Mouse (Mus musculus) limb, embryonic 14.5 days (tissue): ENCODE measurements around the gene Ptprn2. TPM values are rescaled to one million over a fixed set of nuclear protein-coding genes. Genes with fewer than 3 reads are reported as not detected.

Experiments used
- ATAC-seq: fragments of 200-750 bp; cut with Nextera tagmentation; 2 replicates; pipeline ENCODE4 v1.8.0; 2017; ENCODE audit warnings: low read depth, moderate number of reproducible peaks, moderate TSS enrichment; ENCODE audit not compliant: low FRiP score
- DNase-seq: peaks from one replicate; pipeline ENCODE4 v3.0.0-alpha.2; 2015; ENCODE audit warnings: low spot score
- H3K27ac ChIP-seq: fragments of 300-500 bp; sonication (generic); replicated peaks from 2 replicates; pipeline ENCODE4 v1.5.1; 2014; ENCODE audit warnings: low read depth, mild to moderate bottlenecking, low read length, moderate library complexity, mixed read lengths
- H3K27me3 ChIP-seq: fragments of 300-500 bp; sonication (generic); 2 replicates; pipeline ENCODE4 v1.6.1; 2014; ENCODE audit warnings: low read length, mixed read lengths; ENCODE audit not compliant: control insufficient read depth, insufficient read depth
- H3K36me3 ChIP-seq: fragments of 300-500 bp; sonication (generic); 2 replicates; pipeline ENCODE4 v1.6.1; 2014; ENCODE audit warnings: mild to moderate bottlenecking, low read length, moderate library complexity, mixed read lengths; ENCODE audit not compliant: control insufficient read depth, insufficient read depth
- H3K4me1 ChIP-seq: fragments of 300-500 bp; sonication (generic); 2 replicates; pipeline ENCODE4 v1.6.1; 2014; ENCODE audit warnings: antibody characterized with exemption, low read length, mixed read lengths; ENCODE audit not compliant: control insufficient read depth, insufficient read depth
- H3K4me2 ChIP-seq: fragments of 300-500 bp; sonication (generic); replicated peaks from 2 replicates; pipeline ENCODE4 v1.6.1; 2014; ENCODE audit warnings: low read depth, mild to moderate bottlenecking, low read length, moderate library complexity; ENCODE audit not compliant: severe bottlenecking
- H3K4me3 ChIP-seq: fragments of 300-500 bp; sonication (generic); replicated peaks from 2 replicates; pipeline ENCODE4 v1.5.1; 2014; ENCODE audit warnings: low read length
- H3K9ac ChIP-seq: fragments of 300-500 bp; sonication (generic); 2 replicates; pipeline ENCODE4 v1.6.1; 2014; ENCODE audit warnings: mild to moderate bottlenecking, low read depth, low read length, moderate library complexity; ENCODE audit not compliant: severe bottlenecking
- H3K9me3 ChIP-seq: fragments of 300-500 bp; sonication (generic); 2 replicates; pipeline ENCODE4 v1.6.1; 2016; ENCODE audit warnings: low read length; ENCODE audit not compliant: control insufficient read depth
- POLR2A ChIP-seq: fragments of 200-500 bp; IDR thresholded peaks from 2 replicates; pipeline ENCODE4 v1.8.0; 2012; ENCODE audit warnings: inconsistent platforms, mild to moderate bottlenecking, moderate library complexity, borderline replicate concordance; ENCODE audit not compliant: insufficient read depth, insufficient read length; ENCODE audit errors: extremely low read depth
- WGBS: fragments of 180-500 bp; shearing (Covaris S2); extraction: QIAGEN DNeasy Blood & Tissue Kit; methylation state at CpG from one replicate; pipeline ENCODE4 v1.1.7; 2014; 5-methylcytosine and 5-hydroxymethylcytosine counted together
- polyA plus RNA-seq, 2 experiments: library from polyadenylated mRNA; depleted of rRNA in 1 of 2; stranded (reverse) in 1 of 2; unstranded in 1 of 2; fragments of >200 nt; fragmentation: Nextera tagmentation in 1 of 2; extraction: Ambion mirVana in 1 of 2; gene quantifications; 2 replicates each; pipeline versions ENCODE4 v1.2.1 to v1.2.3; 2012 to 2014

Ptprn2 gene
- polyA plus RNA-seq, 2 experiments, result 0.08 to 0.65 TPM

GRCm38 (mm10) chr12:116919691-116920526 is 434.4 kb downstream of the Ptprn2 start:
- Histone ChIP-seq H3K36me3 (no peaks in the 10 kb centered on the region), H3K27ac (no peak overlapping the region), H3K4me2 (no peak overlapping the region), H3K9me3 (no peaks in the 10 kb centered on the region), H3K27me3 (no peaks in the 10 kb centered on the region), H3K4me1 (no peaks in the 10 kb centered on the region), H3K9ac (no peak overlapping the region), H3K4me3 (no peak overlapping the region)
- 78% methylated on average over 22 of the region's 22 CpGs for WGBS
- no peak for ATAC-seq
- no peak for TF ChIP-seq POLR2A
- no peak for DNase-seq

- Histone ChIP-seq H3K9me3 (no peaks in the 10 kb centered on the region), H3K4me3 (no peak overlapping the region), H3K27me3 (no peaks in the 10 kb centered on the region), H3K4me2 (no peak overlapping the region), H3K9ac (no peak overlapping the region), H3K4me1 (no peaks in the 10 kb centered on the region), H3K36me3 (no peaks in the 10 kb centered on the region), H3K27ac (no peak overlapping the region)
- DNase-seq (no peak), ATAC-seq (no peak)
- 73% methylated on average over 5 of the region's 5 CpGs for WGBS
- TF ChIP-seq POLR2A, result no peak
These were observed 441.6 kb downstream of the Ptprn2 start for GRCm38 (mm10) chr12:116927115-116927514.

GRCm38 (mm10) chr12:116927516-116927915 is 442.0 kb downstream of the Ptprn2 start:
- Histone ChIP-seq H3K9me3 (no peaks in the 10 kb centered on the region), H3K27me3 (no peaks in the 10 kb centered on the region), H3K4me2 (no peak overlapping the region), H3K4me3 (no peak overlapping the region), H3K27ac (no peak overlapping the region), H3K36me3 (no peaks in the 10 kb centered on the region), H3K9ac (no peak overlapping the region), H3K4me1 (no peaks in the 10 kb centered on the region)
- TF ChIP-seq POLR2A, result no peak
- no peak for DNase-seq
- 76% methylated on average over 1 of the region's 1 CpGs for WGBS
- ATAC-seq, result no peak

GRCm38 (mm10) chr12:116938158-116938854 is 452.8 kb downstream of the Ptprn2 start:
- ATAC-seq (no peak), DNase-seq (no peak)
- no peak overlapping the region for H3K27ac ChIP-seq
- H3K9me3 ChIP-seq, result no peaks in the 10 kb centered on the region
- no peaks in the 10 kb centered on the region for H3K36me3 ChIP-seq
- no peak overlapping the region for H3K4me3 ChIP-seq
- WGBS, result 18% methylated on average over 3 of the region's 3 CpGs
- no peak overlapping the region for H3K4me2 ChIP-seq
- no peaks in the 10 kb centered on the region for H3K4me1 ChIP-seq
- no peak overlapping the region for H3K9ac ChIP-seq
- H3K27me3 ChIP-seq, result no peaks in the 10 kb centered on the region
- TF ChIP-seq POLR2A, result no peak

- Histone ChIP-seq H3K27me3 (no peaks in the 10 kb centered on the region), H3K36me3 (no peaks in the 10 kb centered on the region), H3K9me3 (no peaks in the 10 kb centered on the region), H3K9ac (no peak overlapping the region), H3K4me2 (no peak overlapping the region), H3K4me1 (no peaks in the 10 kb centered on the region), H3K27ac (no peak overlapping the region), H3K4me3 (no peak overlapping the region)
- WGBS, result 79% methylated on average over 5 of the region's 5 CpGs
- no peak for ATAC-seq
- no peak for DNase-seq
- TF ChIP-seq POLR2A, result no peak
These were observed 458.4 kb downstream of the Ptprn2 start for GRCm38 (mm10) chr12:116943883-116944282.
